ENCODE assay signal across 7 mouse cellular contexts in genomic region chr19:28776868-28777267, GRCm38 (mm10). TPM values are rescaled to one million over a fixed set of nuclear protein-coding genes. Genes with fewer than 3 reads are reported as not detected.
DNase-seq lines count a peak whose midpoint lies in the region; ATAC-seq and TF ChIP-seq lines count a peak whose summit lies in the region.

No protein-coding gene starts in this region.

- CTCF ChIA-PET in Patski (lab: Charles Lee): interaction anchor here (0.8 to 1.8 kb wide), 5 partner anchors 18 to 111 kb away, joined by 3 to 9 read pairs (median 3); no protein-coding TSS in a partner anchor

- no peaks in the 10 kb centered on the region for H3K36me3 ChIP-seq in stomach, postnatal 0 days (ENCODE audit: control insufficient read depth, insufficient read depth, low read length)

- H3K9ac ChIP-seq in stomach, postnatal 0 days (ENCODE audit: low read length): no peak overlapping the region

- peak in 1 of 2 experiments; percentile 46 for DNase-seq in layer of hippocampus, adult 2 months (ENCODE audit: low spot score in 2 of 2)
- no peak for DNase-seq in layer of hippocampus, adult 9-11 months
- DNase-seq in Patski (ENCODE audit: low read depth, low spot score): no peak
- DNase-seq in kidney, postnatal 10 days: peak; percentile 41
- DNase-seq in stomach, postnatal 0 days (ENCODE audit: low spot score): no peak
- no peak for DNase-seq in urinary bladder, postnatal 25 days (ENCODE audit: low spot score)

- no peak for TF ChIP-seq EP300 in stomach, postnatal 0 days (optimal IDR thresholded peaks at IDR 0.05)

- 33% methylated on average over 4 of the region's 4 CpGs for WGBS in stomach, postnatal 0 days

- TF ChIP-seq POLR2A in cortical plate, adult 2 months (IDR thresholded peaks at IDR 0.05; ENCODE audit: extremely low read depth, insufficient read depth, low read length): no peak

- peak; percentile 57 for ATAC-seq in Patski
- ATAC-seq in stomach, postnatal 0 days (ENCODE audit: low FRiP score, low TSS enrichment): peak; percentile 56; the same call in 1 of the 2 replicates

- no peaks in the 10 kb centered on the region for H3K9me3 ChIP-seq in stomach, postnatal 0 days (ENCODE audit: control insufficient read depth, low read length)

- H3K27ac ChIP-seq in layer of hippocampus, adult 2 months: no peak overlapping the region
- no peak overlapping the region for H3K27ac ChIP-seq in cortical plate, adult 2 months (ENCODE audit: insufficient read depth, low read length)
- no peak overlapping the region for H3K27ac ChIP-seq in stomach, postnatal 0 days (replicated peaks)

- H3K4me1 ChIP-seq in cortical plate, adult 2 months (ENCODE audit: control insufficient read depth, insufficient read depth, low read length): no peaks in the 10 kb centered on the region
- H3K4me1 ChIP-seq in stomach, postnatal 0 days (replicated peaks; ENCODE audit: control insufficient read depth, insufficient read depth): no peaks in the 10 kb centered on the region

- in situ Hi-C loops in Patski (cut with MboI; ENCODE audit: low pct_unique_long_range_greater_than_20kb): loop anchor here (5.0 to 25.0 kb wide), 5 partner anchors 105 to 735 kb away; partner anchors contain the start of genes 4430402I18Rik and Ric1

- POLR2A ChIA-PET in Patski (lab: Charles Lee): no interaction called here

- no peak overlapping the region for H3K4me2 ChIP-seq in stomach, postnatal 0 days (replicated peaks; ENCODE audit: low read depth)

- H3K4me3 ChIP-seq in layer of hippocampus, adult 2 months: no peak overlapping the region
- H3K4me3 ChIP-seq in cortical plate, adult 2 months (ENCODE audit: insufficient read depth, low read length): no peak overlapping the region
- no peak overlapping the region for H3K4me3 ChIP-seq in stomach, postnatal 0 days (ENCODE audit: low read depth, low read length)

- peaks cover 35% of the 10 kb centered on the region for H3K27me3 ChIP-seq in Patski
- no peaks in the 10 kb centered on the region for H3K27me3 ChIP-seq in stomach, postnatal 0 days (ENCODE audit: control insufficient read depth, insufficient read depth, low read length)

- peak; percentile 86 for TF ChIP-seq CTCF in layer of hippocampus, adult 2 months (conservative IDR thresholded peaks at IDR 0.05)
- peak; percentile 74 for TF ChIP-seq CTCF in Patski (IDR thresholded peaks at IDR 0.05)
- peak; percentile 75 for TF ChIP-seq CTCF in cortical plate, adult 2 months (IDR thresholded peaks at IDR 0.05; ENCODE audit: extremely low read depth, insufficient read depth, low read length)
- TF ChIP-seq CTCF in stomach, postnatal 0 days (IDR thresholded peaks at IDR 0.05; ENCODE audit: low read depth): peak; percentile 72

RNA-seq across cellular contexts. Expression of gene Slc1a1, which starts 58.0 kb away (rescaled TPM):
- total RNA-seq in layer of hippocampus, adult 2 months (2021): 100 to 1,000 TPM; 139 to 149 TPM
- polyA plus RNA-seq in Patski (2021): 0.91 TPM
- 60.4 and 66.7 TPM in 2 replicates for polyA plus RNA-seq in cortical plate, adult 2 months (2012; rRNA removed)
- 0.28 and 0.48 TPM in 2 replicates for polyA plus RNA-seq in stomach, postnatal 0 days (2015; fragmentation: Nextera tagmentation; extraction: Ambion mirVana)

Comparison
In these comparisons a context has a peak if more than half of its experiments do, and no peak if none do; other contexts are left out.
1. RNA of gene Slc1a1, which starts 58.0 kb away (polyA plus RNA-seq): 60.4 to 66.7 TPM in cortical plate, adult 2 months; 0.91 TPM in Patski (single experiment) and 0.28 to 0.48 TPM in stomach, postnatal 0 days; every median in the first group is over 10 times any median in the second.
2. Peak in every context shown above with its lines, with median percentiles within 50 percentile points of each other: CTCF ChIP-seq.